Mouse (Mus musculus) stomach, postnatal 0 days (tissue): ENCODE results near the gene Gm49510.
"Not testable (repeated sequence)": the region's sequence is repeated elsewhere in the genome, so short reads cannot be mapped to it uniquely, and the experiment has no call there.

ENCODE experiments used
- CTCF ChIP-seq: IDR thresholded peaks from 2 replicates; pipeline ENCODE4 v1.5.1; 2016; ENCODE audit warnings: antibody characterized with exemption, low read depth, mild to moderate bottlenecking, moderate library complexity
- EP300 ChIP-seq: optimal IDR thresholded peaks from 2 replicates; pipeline ENCODE3; 2016; ENCODE audit warnings: antibody characterized with exemption

DNA sequence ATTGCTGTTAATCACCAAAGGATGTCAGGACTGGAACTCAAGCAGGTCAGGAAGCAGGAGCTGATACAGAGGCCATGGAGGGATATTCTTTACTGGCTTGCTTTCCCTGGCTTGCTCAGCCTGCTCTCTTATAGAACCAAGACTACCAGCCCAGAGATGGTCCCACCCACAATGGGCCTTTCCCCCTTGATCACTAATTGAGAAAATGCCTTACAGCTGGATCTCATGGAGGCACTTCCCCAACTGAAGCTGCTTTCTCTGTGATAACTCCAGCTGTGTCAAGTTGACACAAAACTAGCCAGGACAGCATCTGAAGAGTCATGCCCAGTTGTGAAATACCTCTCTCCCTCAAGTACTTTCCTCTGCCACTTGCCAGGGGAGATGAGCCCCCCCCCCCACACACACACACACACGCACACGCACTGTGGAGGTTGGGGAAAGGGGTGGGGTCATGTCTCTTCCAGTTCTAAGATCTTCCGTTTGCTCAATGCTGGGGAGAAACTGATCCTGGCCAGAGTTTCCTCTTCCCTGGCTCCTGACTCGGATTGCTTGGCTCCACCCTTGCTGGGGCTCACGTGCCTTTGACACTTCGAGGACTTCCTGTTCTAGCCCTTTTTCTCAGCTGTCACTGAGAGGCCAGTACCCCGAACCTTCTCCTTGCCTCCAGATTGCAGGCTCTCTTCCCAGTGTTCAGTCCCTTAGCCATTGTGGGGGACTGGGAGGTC is 20.5 kb upstream of the Gm49510 start:
- not testable (repeated sequence) for TF ChIP-seq CTCF, EP300
